Mouse (Mus musculus) heart, embryonic 16.5 days (tissue): Measurements from ENCODE around the gene Bach2. TPM values are rescaled to one million over a fixed set of nuclear protein-coding genes. Genes with fewer than 3 reads are reported as not detected.

Experiments used
- ATAC-seq: fragments of 200-750 bp; cut with Nextera tagmentation; replicated peaks from 2 replicates; pipeline ENCODE4 v1.8.0; 2017; ENCODE audit warnings: moderate number of reproducible peaks; ENCODE audit not compliant: insufficient read depth, low FRiP score; ENCODE audit errors: extremely low read depth
- H3K27ac ChIP-seq: fragments of 300-500 bp; sonication (generic); 2 replicates; pipeline ENCODE4 v1.5.1; 2014; ENCODE audit warnings: mild to moderate bottlenecking, low read length, control low read depth, moderate library complexity
- H3K27me3 ChIP-seq: fragments of 300-500 bp; sonication (generic); 2 replicates; pipeline ENCODE4 v1.6.1; 2014; ENCODE audit warnings: low read length, mixed read lengths; ENCODE audit not compliant: control insufficient read depth, insufficient read depth
- H3K36me3 ChIP-seq: fragments of 300-500 bp; sonication (generic); 2 replicates; pipeline ENCODE4 v1.6.1; 2014; ENCODE audit not compliant: control insufficient read depth, insufficient read depth
- H3K4me1 ChIP-seq: fragments of 300-500 bp; sonication (generic); 2 replicates; pipeline ENCODE4 v1.6.1; 2014; ENCODE audit warnings: low read length, mixed read lengths; ENCODE audit not compliant: control insufficient read depth, insufficient read depth
- H3K4me2 ChIP-seq: fragments of 300-500 bp; sonication (generic); 2 replicates; pipeline ENCODE4 v1.6.1; 2014; ENCODE audit warnings: low read depth, mild to moderate bottlenecking, control low read depth, low read length
- H3K4me3 ChIP-seq: fragments of 300-500 bp; sonication (generic); 2 replicates; pipeline ENCODE4 v1.5.1; 2014; ENCODE audit warnings: mild to moderate bottlenecking, control low read depth, low read length
- H3K9ac ChIP-seq: fragments of 300-500 bp; sonication (generic); 2 replicates; pipeline ENCODE4 v1.6.1; 2014; ENCODE audit warnings: low read length, control low read depth
- H3K9me3 ChIP-seq: fragments of 300-500 bp; sonication (generic); replicated peaks from 2 replicates; pipeline ENCODE4 v1.6.1; 2016; ENCODE audit warnings: low read length; ENCODE audit not compliant: control insufficient read depth
- WGBS: fragments of 180-500 bp; shearing (Covaris S2); extraction: QIAGEN DNeasy Blood & Tissue Kit; methylation state at CpG from one replicate; pipeline ENCODE4 v1.1.7; 2014; 5-methylcytosine and 5-hydroxymethylcytosine counted together
- polyA plus RNA-seq: library from polyadenylated mRNA; unstranded; fragments of >200 nt; fragmentation: Nextera tagmentation; extraction: Ambion mirVana; gene quantifications from 2 replicates; pipeline ENCODE4 v1.2.1, GENCODE M21; 2015

Gene Bach2
- polyA plus RNA-seq, 1 experiment from 2014 or later: 5.0 TPM

- Histone ChIP-seq H3K36me3 (no peaks in the 10 kb centered on the region), H3K9me3 (no peaks in the 10 kb centered on the region), H3K9ac (no peak overlapping the region), H3K4me2 (no peak overlapping the region), H3K27ac (no peak overlapping the region), H3K4me1 (peaks cover 18% of the 10 kb centered on the region), H3K4me3 (no peak overlapping the region), H3K27me3 (no peaks in the 10 kb centered on the region)
- WGBS: 80% methylated on average over 11 of the region's 11 CpGs
- no peak for ATAC-seq
Measured at GRCm38 (mm10) chr4:32538987-32539386, 300.4 kb downstream of the Bach2 start.

DNA sequence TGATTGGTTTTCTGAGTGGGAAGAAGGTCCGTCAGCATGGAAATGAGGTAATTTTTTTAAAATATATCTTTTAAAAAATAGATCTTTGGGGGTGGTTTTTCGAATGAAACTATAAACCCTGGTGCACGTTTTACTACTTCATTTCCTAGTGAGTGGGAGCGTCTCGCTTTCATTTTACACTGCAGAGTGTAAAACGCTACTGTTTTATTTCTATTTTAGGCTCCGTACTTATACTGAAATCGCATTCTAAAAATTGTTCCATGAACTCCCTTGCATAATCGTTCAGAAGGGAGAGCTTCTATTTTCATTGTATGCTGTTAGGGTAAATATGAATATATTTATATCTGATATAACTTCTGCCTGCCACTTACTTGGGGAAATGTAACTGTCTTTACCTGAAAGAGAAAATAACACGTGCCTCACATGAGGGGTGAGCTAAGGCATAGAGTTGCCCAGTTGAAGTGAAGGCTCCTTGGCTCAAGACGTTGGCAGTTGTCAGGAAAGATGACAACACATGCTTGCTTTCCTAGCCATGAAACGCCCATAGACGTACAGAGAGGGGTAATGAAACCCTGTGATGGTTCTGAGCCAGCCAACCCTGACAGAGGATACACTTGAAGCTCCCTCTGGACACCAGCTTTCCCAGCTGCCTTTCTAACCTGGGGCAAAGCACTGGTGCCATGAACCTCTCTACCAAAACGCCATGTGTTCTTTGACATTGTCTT lies 306.4 kb downstream of the Bach2 start:
- no peaks in the 10 kb centered on the region for H3K4me1 ChIP-seq
- no peak overlapping the region for H3K9ac ChIP-seq
- no peaks in the 10 kb centered on the region for H3K9me3 ChIP-seq
- H3K27ac ChIP-seq: no peak overlapping the region
- 76% methylated on average over 14 of the region's 14 CpGs for whole genome bisulfite sequencing
- no peaks in the 10 kb centered on the region for H3K36me3 ChIP-seq
- no peak for ATAC-seq
- H3K27me3 ChIP-seq: no peaks in the 10 kb centered on the region
- H3K4me2 ChIP-seq: no peak overlapping the region
- H3K4me3 ChIP-seq: no peak overlapping the region

DNA sequence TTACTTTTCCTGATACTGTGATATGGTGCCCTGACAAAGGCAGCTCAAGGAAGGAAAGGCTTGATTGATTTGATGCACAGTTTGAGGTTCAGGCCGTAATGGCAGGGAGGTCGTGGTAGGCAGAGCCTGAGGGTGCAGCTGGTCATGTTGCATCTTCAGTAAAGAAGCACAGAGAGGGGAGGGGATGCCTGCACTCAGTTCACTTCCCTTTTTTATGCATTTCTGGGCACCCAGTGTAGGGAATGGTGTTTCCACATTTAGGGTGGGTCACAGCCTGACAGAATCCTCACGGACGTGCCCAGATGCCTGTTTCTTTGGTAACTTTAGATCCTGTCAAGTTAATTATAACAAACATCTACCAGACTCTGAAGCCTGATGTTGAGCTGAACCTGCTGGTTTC lies 306.9 kb downstream of the Bach2 start:
- Histone ChIP-seq H3K9me3 (no peaks in the 10 kb centered on the region), H3K4me2 (no peak overlapping the region), H3K9ac (no peak overlapping the region), H3K4me1 (no peaks in the 10 kb centered on the region), H3K36me3 (no peaks in the 10 kb centered on the region), H3K27ac (no peak overlapping the region), H3K27me3 (no peaks in the 10 kb centered on the region), H3K4me3 (no peak overlapping the region)
- 81% methylated on average over 4 of the region's 4 CpGs for WGBS
- ATAC-seq: no peak

DNA sequence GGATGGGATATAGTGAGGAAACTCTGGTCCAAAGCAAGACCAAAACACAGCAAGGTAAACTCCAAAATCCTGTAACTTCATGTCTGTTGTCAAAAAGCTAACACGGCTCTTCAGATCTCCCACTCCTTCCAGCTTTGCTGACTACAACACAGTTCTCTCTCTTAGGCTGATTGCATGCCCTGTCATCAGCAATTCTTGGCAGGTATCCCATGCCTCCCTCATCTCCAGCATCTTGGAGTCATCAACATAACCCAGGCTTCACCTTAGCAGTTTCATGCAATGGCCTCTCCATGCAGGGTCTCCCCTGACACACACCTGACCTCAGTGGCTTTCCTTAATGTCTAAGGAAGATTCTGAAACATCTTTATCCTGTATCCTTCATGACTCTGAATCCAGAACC lies 310.5 kb downstream of the Bach2 start:
- WGBS: 67% methylated on average over 1 of the region's 1 CpGs
- Histone ChIP-seq H3K4me2 (no peak overlapping the region), H3K27me3 (no peaks in the 10 kb centered on the region), H3K9me3 (no peaks in the 10 kb centered on the region), H3K9ac (no peak overlapping the region), H3K4me1 (no peaks in the 10 kb centered on the region), H3K27ac (no peak overlapping the region), H3K4me3 (no peak overlapping the region), H3K36me3 (no peaks in the 10 kb centered on the region)
- no peak for ATAC-seq

DNA sequence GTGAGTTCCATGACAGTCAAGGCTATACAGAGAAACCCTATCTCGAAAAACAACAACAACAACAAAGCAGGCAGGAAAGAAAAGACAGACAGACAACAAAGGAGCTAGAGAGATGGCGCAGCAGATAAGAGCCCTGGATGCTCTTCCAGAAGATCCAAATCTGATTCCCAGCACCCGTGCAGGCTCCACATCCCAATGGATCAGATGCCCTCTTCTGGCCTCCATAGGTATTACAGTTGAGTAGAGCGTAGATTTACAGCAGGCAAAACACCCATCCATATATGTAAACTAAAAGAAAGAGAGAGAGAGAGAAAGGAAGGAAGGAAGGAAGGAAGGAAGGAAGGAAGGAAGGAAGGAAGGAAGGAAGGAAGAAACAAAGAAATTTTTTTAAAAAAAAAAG lies 312.7 kb downstream of the Bach2 start:
- Histone ChIP-seq H3K9me3 (no peaks in the 10 kb centered on the region), H3K36me3 (no peaks in the 10 kb centered on the region), H3K4me1 (no peaks in the 10 kb centered on the region), H3K27me3 (no peaks in the 10 kb centered on the region), H3K4me2 (no peak overlapping the region), H3K27ac (no peak overlapping the region), H3K9ac (no peak overlapping the region), H3K4me3 (no peak overlapping the region)
- ATAC-seq: no peak
- 65% methylated on average over 4 of the region's 4 CpGs for WGBS

GRCm38 (mm10) chr4:32555506-32555905 lies 316.9 kb downstream of the Bach2 start:
- H3K9ac ChIP-seq: no peak overlapping the region
- H3K27me3 ChIP-seq: no peaks in the 10 kb centered on the region
- no peak overlapping the region for H3K4me2 ChIP-seq
- ATAC-seq: no peak
- H3K4me1 ChIP-seq: peaks cover 2% of the 10 kb centered on the region; the same call in 1 of the 2 replicates
- no peak overlapping the region for H3K4me3 ChIP-seq
- H3K9me3 ChIP-seq: no peaks in the 10 kb centered on the region
- WGBS: 83% methylated on average over 7 of the region's 7 CpGs
- H3K36me3 ChIP-seq: no peaks in the 10 kb centered on the region
- peak overlapping the region; percentile 12; the same call in 1 of the 2 replicates for H3K27ac ChIP-seq

DNA sequence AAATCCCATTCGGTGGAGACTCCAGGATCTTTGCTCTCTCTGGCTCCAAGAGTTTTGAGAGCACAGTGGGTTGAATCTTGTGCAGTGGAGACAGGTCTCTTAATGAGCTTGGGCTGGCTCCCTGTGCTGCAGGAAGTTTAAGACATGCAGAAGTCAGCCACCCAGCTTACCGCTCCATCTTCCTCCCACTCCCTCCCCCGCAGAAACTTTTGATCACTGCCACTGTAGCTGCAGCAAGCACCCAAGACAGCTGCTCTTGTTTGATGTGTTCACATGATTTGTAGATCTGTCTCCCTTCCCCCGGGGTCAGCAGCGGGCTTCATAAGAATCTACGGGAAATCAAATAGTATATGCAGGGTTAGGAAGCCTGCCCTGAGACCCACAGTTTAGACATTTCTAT lies 321.6 kb downstream of the Bach2 start:
- H3K9ac ChIP-seq: no peak overlapping the region

DNA sequence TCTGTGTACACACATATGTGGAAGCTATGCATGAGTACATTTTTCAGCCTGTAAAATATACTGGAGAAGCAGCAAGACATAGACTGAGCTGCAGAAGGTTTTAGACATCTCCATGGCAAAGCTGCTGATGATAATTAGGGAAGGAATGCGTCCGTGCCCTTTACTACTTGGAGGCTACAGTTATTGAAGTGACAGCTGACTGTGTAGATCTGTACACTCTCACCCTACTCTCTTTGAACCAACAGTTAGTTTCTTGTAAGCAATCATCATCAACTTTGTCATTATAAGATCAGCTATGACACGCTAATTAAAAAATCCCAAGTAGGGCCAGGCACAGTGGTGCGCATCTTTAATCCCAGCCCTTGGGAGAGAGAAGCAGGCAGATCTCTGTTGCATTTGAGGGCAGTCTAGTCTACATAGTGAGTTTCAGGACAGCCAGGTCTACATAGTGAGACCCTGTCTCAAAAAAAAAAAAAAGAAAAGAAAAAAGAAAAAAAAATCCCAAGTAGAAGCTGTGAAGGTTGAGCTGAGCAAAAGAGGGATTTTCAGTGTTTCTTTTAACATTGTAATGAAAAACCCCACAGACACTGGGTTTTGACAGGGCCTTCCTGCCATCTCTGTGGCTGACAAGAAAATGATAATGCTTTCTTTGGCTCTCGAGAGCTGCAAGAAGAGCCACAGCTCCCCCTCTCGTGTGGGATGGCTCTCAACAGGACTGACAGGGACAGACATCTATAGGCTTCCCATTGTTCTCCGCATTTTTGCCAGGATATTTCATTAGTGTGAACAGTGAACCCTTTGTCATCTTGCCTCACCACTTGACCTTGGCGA lies 322.3 kb downstream of the Bach2 start:
- 46% methylated on average over 8 of the region's 8 CpGs for WGBS
- peak overlapping the region; percentile 63 for H3K27ac ChIP-seq
- H3K36me3 ChIP-seq: peaks cover 7% of the 10 kb centered on the region; the same call in 1 of the 2 replicates
- no peak overlapping the region for H3K4me2 ChIP-seq
- no peaks in the 10 kb centered on the region for H3K9me3 ChIP-seq
- H3K27me3 ChIP-seq: no peaks in the 10 kb centered on the region
- no peak overlapping the region for H3K9ac ChIP-seq
- H3K4me1 ChIP-seq: peaks cover 18% of the 10 kb centered on the region; the same call in 1 of the 2 replicates
- ATAC-seq: no peak
- H3K4me3 ChIP-seq: no peak overlapping the region

More for the DNA sequence above, 321.6 kb downstream of the Bach2 start:
- Histone ChIP-seq H3K4me1 (peaks cover 18% of the 10 kb centered on the region; the same call in 1 of the 2 replicates), H3K27me3 (no peaks in the 10 kb centered on the region), H3K9me3 (no peaks in the 10 kb centered on the region), H3K27ac (no peak overlapping the region), H3K4me3 (no peak overlapping the region), H3K36me3 (peaks cover 7% of the 10 kb centered on the region; the same call in 1 of the 2 replicates), H3K4me2 (no peak overlapping the region)
- 46% methylated on average over 6 of the region's 6 CpGs for WGBS
- ATAC-seq: 0 out of 2 replicates have a peak, but pooled peaks have one; percentile 30

DNA sequence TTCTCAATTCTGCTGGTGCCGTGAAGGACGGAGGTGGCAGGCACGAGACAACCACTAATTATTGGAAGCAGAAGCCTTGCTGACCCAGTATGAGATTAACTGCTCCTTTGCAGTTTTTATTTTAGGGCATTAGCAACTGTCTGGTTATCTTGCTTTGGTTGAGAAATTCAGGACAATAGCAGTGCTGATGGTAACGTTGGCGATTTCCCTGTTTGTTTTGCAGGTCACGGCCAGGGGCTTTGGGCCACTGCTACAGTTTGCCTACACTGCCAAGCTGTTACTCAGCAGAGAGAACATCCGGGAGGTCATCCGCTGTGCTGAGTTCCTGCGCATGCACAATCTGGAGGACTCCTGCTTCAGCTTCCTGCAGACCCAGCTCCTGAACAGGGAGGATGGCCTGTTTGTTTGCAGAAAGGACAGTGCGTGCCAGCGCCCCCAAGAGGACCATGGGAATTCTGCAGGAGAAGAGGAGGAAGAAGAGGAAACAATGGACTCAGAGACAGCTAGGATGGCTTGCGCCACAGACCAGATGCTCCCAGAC lies 323.0 kb downstream of the Bach2 start:
- Histone ChIP-seq H3K4me1 (peaks cover 18% of the 10 kb centered on the region; the same call in 1 of the 2 replicates), H3K4me2 (no peak overlapping the region), H3K9me3 (no peaks in the 10 kb centered on the region; the same call in 1 of the 2 replicates), H3K27me3 (no peaks in the 10 kb centered on the region), H3K36me3 (peaks cover 7% of the 10 kb centered on the region; the same call in 1 of the 2 replicates), H3K4me3 (no peak overlapping the region), H3K9ac (no peak overlapping the region), H3K27ac (peak overlapping the region; percentile 63)
- no peak for ATAC-seq
- WGBS: 46% methylated on average over 12 of the region's 12 CpGs
